7 mouse cellular contexts compared by ENCODE assay signal in the genomic region with DNA sequence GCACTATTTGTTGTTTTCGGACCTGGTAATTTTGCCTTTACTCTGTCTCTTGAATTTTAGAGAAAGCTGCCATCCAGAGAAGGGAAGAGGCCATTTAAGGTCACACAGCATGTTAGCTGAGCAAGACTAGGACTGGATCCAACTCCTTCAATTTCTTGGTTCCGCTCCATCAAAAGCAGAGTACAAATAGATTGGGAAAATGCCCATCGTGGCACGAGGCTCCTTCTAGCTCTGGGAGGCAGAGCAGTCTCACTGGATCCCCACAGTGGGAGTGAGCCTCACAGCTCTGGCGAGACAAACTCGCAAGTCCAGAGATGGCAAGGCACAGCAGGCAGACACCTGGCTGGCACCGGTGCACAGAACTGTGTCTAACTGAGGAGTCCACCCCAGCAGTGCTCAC.
DNase-seq lines count a peak whose midpoint lies in the region; ATAC-seq lines count a peak whose summit lies in the region.

No protein-coding gene starts in this region.

- DNase-seq in ovary, postnatal 36 days (ENCODE audit: low spot score), result peak; percentile 5
- no peak for DNase-seq in ovary, adult 18-20 months (ENCODE audit: low spot score)
- DNase-seq in cerebellum, postnatal 25 days, result peak; percentile 73 to 80
- peak; percentile 20 for DNase-seq in kidney, postnatal 14 days
- DNase-seq in right cerebral cortex, postnatal 4 days, result peak; percentile 30
- no peak for DNase-seq in urinary bladder, postnatal 10 days (ENCODE audit: low spot score)

- ATAC-seq in megakaryocyte progenitor cell, adult 5-6 weeks (replicated peaks; ENCODE audit: poor library complexity), result no peak

Comparison
In these comparisons a context has a peak if more than half of its experiments do, and no peak if none do; other contexts are left out.
1. DNase-seq: peak in ovary, postnatal 36 days (single experiment), cerebellum, postnatal 25 days (2 of 2), kidney, postnatal 14 days (single experiment) and right cerebral cortex, postnatal 4 days (single experiment); none in ovary, adult 18-20 months (single experiment) and urinary bladder, postnatal 10 days (single experiment).